Mouse (Mus musculus) limb, embryonic 10.5 days (tissue): ENCODE results near the gene Utp6. TPM values are rescaled to one million over a fixed set of nuclear protein-coding genes. Genes with fewer than 3 reads are reported as not detected.
A peak's percentile ranks its signal among the peaks of the same experiment; 100 is the strongest.
"Not testable (repeated sequence)": the region's sequence is repeated elsewhere in the genome, so short reads cannot be mapped to it uniquely, and the experiment has no call there.

Source experiments
- DNase-seq: peaks from one replicate; pipeline ENCODE4 v3.0.0-alpha.2; 2017; ENCODE audit warnings: low spot score
- H3K27ac ChIP-seq: fragments of 300-500 bp; sonication (generic); 2 replicates; pipeline ENCODE4 v1.5.1; 2016; ENCODE audit warnings: mild to moderate bottlenecking
- H3K27me3 ChIP-seq: fragments of 300-500 bp; sonication (generic); 2 replicates; pipeline ENCODE4 v1.6.1; 2016; ENCODE audit warnings: low read depth, mild to moderate bottlenecking; ENCODE audit not compliant: poor library complexity, severe bottlenecking
- H3K36me3 ChIP-seq: fragments of 300-500 bp; sonication (generic); 2 replicates; pipeline ENCODE4 v1.6.1; 2016; ENCODE audit warnings: mild to moderate bottlenecking, moderate library complexity
- H3K4me1 ChIP-seq: fragments of 300-500 bp; sonication (generic); 2 replicates; pipeline ENCODE4 v1.6.1; 2016
- H3K4me3 ChIP-seq: fragments of 300-500 bp; sonication (generic); 2 replicates; pipeline ENCODE4 v1.5.1; 2016; ENCODE audit warnings: mild to moderate bottlenecking, moderate library complexity
- H3K9me3 ChIP-seq: fragments of 300-500 bp; sonication (generic); replicated peaks from 2 replicates; pipeline ENCODE4 v1.6.1; 2016; ENCODE audit warnings: mild to moderate bottlenecking
- WGBS: fragments of 180-500 bp; shearing (Covaris S2); methylation state at CpG from one replicate; pipeline ENCODE4 v1.1.7; 2016; 5-methylcytosine and 5-hydroxymethylcytosine counted together
- polyA plus RNA-seq: library from polyadenylated mRNA; unstranded; fragments of >200 nt; fragmentation: Nextera tagmentation; extraction: Ambion mirVana; gene quantifications from 2 replicates; pipeline ENCODE4 v1.2.1, GENCODE M21; 2016

Gene Utp6
- polyA plus RNA-seq, 1 experiment from 2014 or later: 72.3 TPM

GRCm38 (mm10) chr11:79976645-79977044 lies 14.5 kb upstream of the Utp6 start:
- not testable (repeated sequence) for H3K9me3 ChIP-seq, H3K27ac ChIP-seq, H3K4me3 ChIP-seq, DNase-seq, H3K36me3 ChIP-seq
- peaks cover 34% of the 10 kb centered on the region for H3K27me3 ChIP-seq
- peaks cover 17% of the 10 kb centered on the region for H3K4me1 ChIP-seq
- 85% methylated on average over 6 of the region's 6 CpGs for WGBS

DNA sequence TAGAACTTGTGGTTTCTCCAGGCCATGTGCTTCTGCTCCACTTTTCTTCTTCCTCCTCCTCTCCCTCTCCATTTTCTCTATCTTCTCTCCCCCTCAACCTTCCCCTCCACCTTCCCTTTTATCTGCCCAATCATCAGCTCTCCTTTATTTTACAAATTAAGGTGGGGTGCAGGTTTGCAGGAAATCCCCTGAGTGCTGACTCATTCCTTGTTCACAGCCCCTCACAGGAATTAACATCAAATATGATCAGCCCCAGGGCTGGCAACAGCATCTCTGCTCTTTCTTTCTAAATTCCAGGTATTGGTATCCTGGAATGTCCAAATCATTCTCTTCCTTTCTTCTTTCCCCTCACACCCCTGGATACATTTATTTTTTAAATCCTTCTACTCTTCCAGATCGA lies 14.0 kb upstream of the Utp6 start:
- Histone ChIP-seq H3K9me3 (no peaks in the 10 kb centered on the region), H3K27ac (no peak overlapping the region), H3K4me1 (peaks cover 17% of the 10 kb centered on the region), H3K4me3 (no peak overlapping the region), H3K36me3 (no peaks in the 10 kb centered on the region), H3K27me3 (peaks cover 34% of the 10 kb centered on the region)
- DNase-seq: no peak
- WGBS: 93% methylated on average over 1 of the region's 1 CpGs

DNA sequence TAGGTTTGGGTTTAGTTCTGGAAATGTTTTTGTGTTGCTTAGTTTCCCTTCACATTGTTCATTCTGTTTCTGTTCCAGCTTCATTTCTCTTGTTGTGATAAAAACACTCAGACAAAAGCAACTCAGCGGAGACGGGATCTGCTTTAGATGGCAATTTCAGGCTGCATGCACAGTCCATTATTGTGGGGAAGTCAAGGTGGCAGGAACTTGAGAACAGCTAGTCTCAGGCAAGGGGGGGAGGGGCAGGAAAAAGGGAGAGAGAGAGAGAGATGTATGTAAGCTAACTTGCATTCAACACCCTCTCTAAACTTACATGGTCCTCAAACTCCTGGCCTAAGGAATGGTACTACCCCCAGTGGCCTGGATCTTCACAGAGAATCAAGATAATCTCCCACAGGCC lies 13.2 kb upstream of the Utp6 start:
- no peaks in the 10 kb centered on the region for H3K9me3 ChIP-seq

DNA sequence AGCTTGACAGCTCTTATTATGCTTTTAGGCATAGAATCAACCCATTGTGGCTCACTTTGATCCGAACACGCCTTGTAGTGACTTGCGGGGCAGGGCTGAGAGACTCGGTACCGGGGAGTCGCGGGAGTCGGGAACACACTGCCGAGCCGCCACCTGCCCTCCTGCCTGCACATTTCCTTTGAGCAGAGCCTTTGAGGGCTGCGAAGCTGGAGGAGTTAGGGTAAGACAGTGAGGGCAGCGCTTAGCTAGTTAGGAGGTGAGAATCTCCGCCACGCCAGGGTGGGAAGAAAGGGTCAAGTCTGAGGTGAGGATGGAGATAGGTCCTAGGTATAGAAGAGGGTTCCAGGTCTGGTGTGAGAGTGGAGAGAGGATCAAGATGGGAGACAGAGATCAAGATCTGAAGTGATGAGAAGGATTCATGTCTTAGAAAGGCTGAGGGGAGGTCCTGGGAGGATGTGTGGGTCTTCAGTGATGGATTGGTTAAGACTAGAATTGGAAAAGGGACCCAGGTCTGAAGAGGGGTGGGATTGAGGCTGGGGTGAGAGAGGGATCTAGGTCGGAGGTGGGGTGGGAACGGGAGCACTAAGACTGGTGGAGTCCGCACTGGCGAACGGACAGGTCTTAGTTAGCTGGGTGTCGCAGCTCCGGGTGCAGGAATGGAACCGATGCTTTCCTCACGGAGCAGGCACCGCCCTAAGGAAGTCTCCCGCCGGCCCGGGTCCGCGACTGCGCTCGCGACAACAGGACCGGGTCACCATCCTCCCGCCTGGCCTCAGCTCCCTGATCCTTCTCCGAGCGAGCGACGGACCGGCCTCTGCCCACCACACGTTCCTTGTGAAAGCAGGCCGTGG lies 11.7 kb upstream of the Utp6 start:
- peak; percentile 76 for DNase-seq
- Histone ChIP-seq H3K27ac (peak overlapping the region; percentile 58; the same call in 1 of the 2 replicates), H3K36me3 (no peaks in the 10 kb centered on the region), H3K4me3 (peak overlapping the region; percentile 59), H3K9me3 (no peaks in the 10 kb centered on the region), H3K27me3 (peaks cover 34% of the 10 kb centered on the region), H3K4me1 (peaks cover 17% of the 10 kb centered on the region)
- WGBS: under 1% methylated on average over 41 of the region's 41 CpGs

More for the DNA sequence above, 13.2 kb upstream of the Utp6 start:
- peaks cover 34% of the 10 kb centered on the region for H3K27me3 ChIP-seq
- WGBS: 72% methylated on average over 2 of the region's 2 CpGs
- peaks cover 17% of the 10 kb centered on the region for H3K4me1 ChIP-seq
- no peak overlapping the region for H3K27ac ChIP-seq
- H3K4me3 ChIP-seq: no peak overlapping the region
- DNase-seq: no peak
- no peaks in the 10 kb centered on the region for H3K36me3 ChIP-seq

DNA sequence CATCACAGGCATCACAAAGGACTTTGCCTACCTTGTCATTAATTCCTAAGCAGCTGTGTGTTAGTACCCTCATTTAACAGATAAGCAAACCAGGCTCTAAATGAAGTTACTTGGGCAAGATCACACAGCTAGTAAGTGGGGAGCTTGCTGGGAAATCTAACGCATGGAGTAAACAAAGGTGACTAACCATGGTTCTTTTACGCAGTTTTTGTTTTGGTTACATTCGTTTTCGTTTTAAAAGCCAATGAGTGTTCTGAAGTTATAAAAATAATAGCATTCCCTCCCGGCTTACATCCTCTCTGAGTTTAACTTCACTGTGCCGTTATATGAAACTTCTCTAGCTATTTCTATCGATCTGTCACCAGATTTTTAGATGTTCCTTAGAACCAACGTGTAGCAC lies 10.9 kb upstream of the Utp6 start:
- peaks cover 34% of the 10 kb centered on the region for H3K27me3 ChIP-seq
- no peak overlapping the region for H3K27ac ChIP-seq
- no peak for DNase-seq
- WGBS: 14% methylated on average over 8 of the region's 8 CpGs
- peak overlapping the region; percentile 59 for H3K4me3 ChIP-seq
- H3K36me3 ChIP-seq: no peaks in the 10 kb centered on the region
- no peaks in the 10 kb centered on the region for H3K9me3 ChIP-seq
- peaks cover 17% of the 10 kb centered on the region for H3K4me1 ChIP-seq

GRCm38 (mm10) chr11:79967752-79968151 lies 5.6 kb upstream of the Utp6 start:
- Histone ChIP-seq H3K36me3 (no peaks in the 10 kb centered on the region), H3K27me3 (peaks cover 5% of the 10 kb centered on the region), H3K27ac (no peak overlapping the region), H3K4me1 (peaks cover 4% of the 10 kb centered on the region; the same call in 1 of the 2 replicates), H3K4me3 (no peak overlapping the region), H3K9me3 (no peaks in the 10 kb centered on the region)
- 79% methylated on average over 10 of the region's 10 CpGs for WGBS
- DNase-seq: no peak

DNA sequence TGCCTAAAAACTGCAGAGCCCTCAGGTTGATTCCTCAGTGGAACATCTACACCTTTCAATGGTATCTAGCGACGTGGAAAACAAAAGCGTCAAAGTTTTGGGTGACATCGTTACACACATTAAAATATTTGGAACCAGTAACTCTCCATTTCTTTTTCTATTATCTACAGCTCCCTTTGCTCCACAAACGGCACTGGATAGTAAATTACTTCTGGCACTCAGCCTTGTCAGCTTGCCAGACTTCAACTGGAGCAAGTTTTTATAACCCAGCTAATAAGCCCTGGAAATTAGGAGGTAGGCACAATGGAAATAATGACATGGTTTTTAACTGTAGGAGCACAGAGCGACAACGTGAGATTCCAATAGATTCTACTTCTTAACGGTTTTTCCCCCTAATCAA lies 3.7 kb upstream of the Utp6 start:
- no peak overlapping the region for H3K4me3 ChIP-seq
- H3K9me3 ChIP-seq: no peaks in the 10 kb centered on the region
- peaks cover 11% of the 10 kb centered on the region for H3K4me1 ChIP-seq
- H3K36me3 ChIP-seq: no peaks in the 10 kb centered on the region
- WGBS: 59% methylated on average over 8 of the region's 8 CpGs
- no peak overlapping the region for H3K27ac ChIP-seq
- DNase-seq: no peak
- no peaks in the 10 kb centered on the region for H3K27me3 ChIP-seq

- DNase-seq: no peak
- Histone ChIP-seq H3K4me1 (peaks cover 13% of the 10 kb centered on the region), H3K9me3 (no peaks in the 10 kb centered on the region), H3K27ac (peak overlapping the region; percentile 4; the same call in 1 of the 2 replicates), H3K36me3 (peaks cover 23% of the 10 kb centered on the region), H3K27me3 (no peaks in the 10 kb centered on the region), H3K4me3 (peak overlapping the region; percentile 81)
- 48% methylated on average over 8 of the region's 8 CpGs for WGBS
These were observed 1.2 kb upstream of the Utp6 start for GRCm38 (mm10) chr11:79963212-79963974.

GRCm38 (mm10) chr11:79962877-79963183 lies 640 bp upstream of the Utp6 start:
- H3K9me3 ChIP-seq: no peaks in the 10 kb centered on the region
- no peaks in the 10 kb centered on the region for H3K27me3 ChIP-seq
- DNase-seq: no peak
- peak overlapping the region; percentile 89 for H3K27ac ChIP-seq
- peak overlapping the region; percentile 81 for H3K4me3 ChIP-seq
- H3K4me1 ChIP-seq: peaks cover 13% of the 10 kb centered on the region
- WGBS: 14% methylated on average over 9 of the region's 9 CpGs
- H3K36me3 ChIP-seq: peaks cover 28% of the 10 kb centered on the region

DNA sequence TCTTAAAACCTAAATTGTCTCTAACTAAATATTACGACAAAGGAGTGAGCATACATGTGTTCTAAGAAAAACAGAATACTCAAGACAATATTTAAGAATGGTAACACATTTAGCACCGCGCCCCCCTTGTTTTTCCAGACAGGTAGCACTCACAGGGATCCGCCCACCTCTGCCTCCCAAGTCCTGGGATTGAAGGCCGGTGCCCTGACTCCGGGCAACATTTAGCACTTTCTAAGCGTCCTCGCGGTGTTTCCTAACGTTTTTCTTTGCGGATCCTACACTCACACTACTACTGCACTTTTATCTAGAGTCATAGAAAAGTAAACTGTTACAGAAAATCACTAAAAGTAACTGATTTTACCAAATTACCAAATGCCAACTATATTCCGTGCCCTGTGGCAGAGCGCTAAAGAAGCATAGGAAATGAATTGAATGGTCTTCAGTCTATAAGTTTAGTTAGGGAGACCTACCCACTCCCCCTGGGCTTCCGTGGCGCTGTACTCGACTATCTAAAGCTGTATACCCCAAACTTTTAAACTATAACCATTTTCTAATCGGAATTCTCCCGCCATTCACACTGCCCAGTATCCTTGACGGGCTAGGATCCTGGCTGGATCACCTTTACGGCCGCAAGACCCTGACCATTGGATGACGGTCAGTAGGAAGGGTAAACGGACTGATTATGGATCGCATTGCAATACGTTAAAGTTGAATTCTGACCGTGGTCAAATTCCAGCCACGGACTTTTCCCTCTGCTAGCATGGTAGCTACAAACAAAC lies 655 bp downstream of the Utp6 start:
- Histone ChIP-seq H3K27ac (peak overlapping the region; percentile 89), H3K4me3 (peak overlapping the region; percentile 81), H3K9me3 (no peaks in the 10 kb centered on the region), H3K27me3 (no peaks in the 10 kb centered on the region), H3K36me3 (peaks cover 41% of the 10 kb centered on the region), H3K4me1 (peaks cover 13% of the 10 kb centered on the region)
- DNase-seq: no peak
- WGBS: 6% methylated on average over 27 of the region's 27 CpGs

- no peak for DNase-seq
- Histone ChIP-seq H3K27ac (no peak overlapping the region), H3K27me3 (no peaks in the 10 kb centered on the region), H3K4me3 (no peak overlapping the region), H3K9me3 (no peaks in the 10 kb centered on the region), H3K36me3 (peaks cover 98% of the 10 kb centered on the region), H3K4me1 (no peaks in the 10 kb centered on the region)
- 96% methylated on average over 3 of the region's 3 CpGs for WGBS
These were observed 14.9 kb downstream of the Utp6 start for GRCm38 (mm10) chr11:79947265-79947664.

- WGBS: 90% methylated on average over 7 of the region's 7 CpGs
These were observed 18.6 kb downstream of the Utp6 start for GRCm38 (mm10) chr11:79943601-79944000.

More at GRCm38 (mm10) chr11:79943601-79944000, 18.6 kb downstream of the Utp6 start:
- Histone ChIP-seq H3K27me3 (no peaks in the 10 kb centered on the region), H3K4me1 (no peaks in the 10 kb centered on the region), H3K36me3 (peaks cover 98% of the 10 kb centered on the region), H3K27ac (no peak overlapping the region), H3K4me3 (no peak overlapping the region), H3K9me3 (no peaks in the 10 kb centered on the region)
- DNase-seq: no peak
